Mouse (Mus musculus) ES-Bruce4 (cell line): ENCODE data around the gene Sipa1l1. TPM values are rescaled to one million over a fixed set of nuclear protein-coding genes. Genes with fewer than 3 reads are reported as not detected.

ENCODE experiments used
- H3K27ac ChIP-seq: 2 replicates; pipeline ENCODE4 v1.5.1; 2012; ENCODE audit warnings: low read length, inconsistent platforms; ENCODE audit not compliant: insufficient read depth
- H3K27me3 ChIP-seq: 2 replicates; pipeline ENCODE4 v1.6.1; 2012; ENCODE audit warnings: mild to moderate bottlenecking, low read length, inconsistent platforms; ENCODE audit not compliant: control insufficient read depth, poor library complexity, insufficient read depth, severe bottlenecking
- H3K36me3 ChIP-seq: 2 replicates; pipeline ENCODE4 v1.6.1; 2012; ENCODE audit warnings: inconsistent platforms, mild to moderate bottlenecking, low read length, moderate library complexity; ENCODE audit not compliant: control insufficient read depth, poor library complexity, insufficient read depth, severe bottlenecking
- H3K4me1 ChIP-seq: one replicate; pipeline ENCODE4 v1.8.1; 2011; ENCODE audit warnings: low read length; ENCODE audit not compliant: control insufficient read depth, insufficient read depth
- H3K4me3 ChIP-seq: 2 replicates; pipeline ENCODE4 v1.5.1; 2011; ENCODE audit warnings: low read depth, mild to moderate bottlenecking, low read length
- H3K9ac ChIP-seq: 2 replicates; pipeline ENCODE4 v1.6.1; 2012; ENCODE audit warnings: low read depth, mild to moderate bottlenecking, inconsistent platforms; ENCODE audit not compliant: poor library complexity, severe bottlenecking
- H3K9me3 ChIP-seq: replicated peaks from 2 replicates; pipeline ENCODE4 v1.6.1; 2012; ENCODE audit warnings: mild to moderate bottlenecking, low read length, inconsistent platforms; ENCODE audit not compliant: control insufficient read depth, poor library complexity, insufficient read depth, severe bottlenecking
- CTCF ChIP-seq: IDR thresholded peaks from one replicate; pipeline ENCODE4 v1.8.1; 2011; ENCODE audit warnings: low read depth, low read length
- EP300 ChIP-seq: IDR thresholded peaks from 2 replicates; pipeline ENCODE4 v1.6.1; 2011; ENCODE audit warnings: low read depth, low read length; ENCODE audit not compliant: insufficient read depth
- POLR2A ChIP-seq: IDR thresholded peaks from one replicate; pipeline ENCODE4 v1.8.1; 2011; ENCODE audit warnings: low read length; ENCODE audit not compliant: insufficient read depth
- polyA plus RNA-seq: library from polyadenylated mRNA; stranded (reverse); fragments of >200 nt; gene quantifications from 2 replicates; pipeline ENCODE4 v1.2.4, GENCODE M21; 2011; ENCODE audit warnings: low read depth; ENCODE audit not compliant: missing spikeins, insufficient read depth, insufficient read length

The Sipa1l1 gene
- polyA plus RNA-seq, 1 experiment: 44.9 TPM

DNA sequence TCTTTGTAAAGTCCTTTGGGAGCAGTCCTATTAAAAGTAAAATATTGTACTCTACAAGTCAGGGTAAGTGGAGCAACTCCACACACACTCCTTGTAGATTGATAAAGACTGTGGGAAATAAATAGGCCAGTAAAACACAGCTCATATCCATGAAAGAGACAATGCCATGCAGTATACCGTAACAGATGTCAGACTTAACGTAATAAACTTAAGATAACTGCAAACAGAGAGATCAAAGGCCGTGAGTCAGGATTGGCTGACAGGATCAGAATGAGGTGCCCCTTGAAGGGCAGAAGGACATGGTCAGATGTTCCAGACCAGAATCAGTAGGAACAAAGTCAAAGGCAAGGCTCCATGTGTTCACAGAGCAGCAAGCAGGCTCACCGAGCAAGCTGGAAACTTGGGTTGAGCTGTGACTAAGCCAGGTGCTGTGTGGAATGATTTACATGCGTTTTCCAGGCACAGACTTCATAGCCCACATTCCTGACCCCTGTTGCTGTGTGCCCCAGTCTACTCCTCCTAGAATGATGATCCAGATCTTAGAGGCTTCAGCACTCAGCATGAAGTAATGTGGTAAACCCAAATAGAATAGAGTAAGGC is 196.3 kb downstream of the Sipa1l1 start:
- no peaks in the 10 kb centered on the region for H3K36me3 ChIP-seq
- H3K4me3 ChIP-seq: no peak overlapping the region
- TF ChIP-seq EP300: no peak
- TF ChIP-seq POLR2A: no peak
- no peak for TF ChIP-seq CTCF
- H3K9ac ChIP-seq: no peak overlapping the region
- no peaks in the 10 kb centered on the region for H3K4me1 ChIP-seq
- no peaks in the 10 kb centered on the region for H3K9me3 ChIP-seq
- no peak overlapping the region for H3K27ac ChIP-seq
- H3K27me3 ChIP-seq: no peaks in the 10 kb centered on the region

DNA sequence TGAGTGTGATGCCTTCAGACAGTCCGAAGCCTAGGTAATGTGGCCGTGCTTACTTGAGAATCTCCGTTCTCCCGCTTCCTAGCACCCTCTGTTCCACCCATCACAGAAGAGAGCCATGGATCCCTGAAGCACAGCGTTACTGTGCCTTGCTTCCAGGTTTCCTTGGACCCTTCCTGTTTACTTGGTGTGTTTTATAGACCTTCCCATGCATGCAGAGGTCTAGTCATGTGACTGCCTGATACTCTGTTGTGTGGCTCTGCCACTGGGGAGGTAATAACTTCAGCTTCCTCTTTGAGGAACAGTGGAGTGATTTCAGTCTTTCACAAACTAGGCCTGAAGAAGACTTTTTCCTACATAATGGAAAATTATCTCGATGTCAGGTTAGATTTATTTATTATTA is 197.6 kb downstream of the Sipa1l1 start:
- TF ChIP-seq EP300 (no peak), CTCF (no peak), POLR2A (no peak)
- no peaks in the 10 kb centered on the region for H3K27me3 ChIP-seq
- H3K9me3 ChIP-seq: no peaks in the 10 kb centered on the region
- no peak overlapping the region for H3K4me3 ChIP-seq
- no peak overlapping the region for H3K9ac ChIP-seq
- H3K4me1 ChIP-seq: no peaks in the 10 kb centered on the region
- no peak overlapping the region for H3K27ac ChIP-seq
- no peaks in the 10 kb centered on the region for H3K36me3 ChIP-seq

DNA sequence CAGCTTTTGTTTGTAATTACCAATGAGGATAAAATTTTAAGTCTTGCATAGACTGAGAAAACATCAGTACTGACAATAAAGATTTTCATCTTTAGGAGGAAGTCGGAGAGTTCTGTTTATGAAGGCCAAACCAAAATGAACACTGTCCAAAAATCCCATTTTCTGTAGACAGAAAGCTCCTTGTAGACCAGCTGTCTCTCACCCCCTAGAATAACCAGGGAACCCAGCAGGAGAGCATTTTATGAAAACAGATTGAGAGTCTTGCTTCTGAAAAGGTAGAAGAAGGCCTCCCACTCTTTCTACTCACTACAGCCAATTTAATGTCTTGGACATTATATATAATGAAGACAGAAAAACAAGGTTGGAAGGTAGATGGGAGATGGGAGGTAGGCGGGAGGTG is 198.2 kb downstream of the Sipa1l1 start:
- no peaks in the 10 kb centered on the region for H3K9me3 ChIP-seq
- no peaks in the 10 kb centered on the region for H3K27me3 ChIP-seq
- no peak overlapping the region for H3K4me3 ChIP-seq
- H3K27ac ChIP-seq: no peak overlapping the region
- H3K36me3 ChIP-seq: no peaks in the 10 kb centered on the region
- TF ChIP-seq EP300 (no peak), POLR2A (no peak), CTCF (no peak)
- H3K9ac ChIP-seq: no peak overlapping the region
- no peaks in the 10 kb centered on the region for H3K4me1 ChIP-seq

DNA sequence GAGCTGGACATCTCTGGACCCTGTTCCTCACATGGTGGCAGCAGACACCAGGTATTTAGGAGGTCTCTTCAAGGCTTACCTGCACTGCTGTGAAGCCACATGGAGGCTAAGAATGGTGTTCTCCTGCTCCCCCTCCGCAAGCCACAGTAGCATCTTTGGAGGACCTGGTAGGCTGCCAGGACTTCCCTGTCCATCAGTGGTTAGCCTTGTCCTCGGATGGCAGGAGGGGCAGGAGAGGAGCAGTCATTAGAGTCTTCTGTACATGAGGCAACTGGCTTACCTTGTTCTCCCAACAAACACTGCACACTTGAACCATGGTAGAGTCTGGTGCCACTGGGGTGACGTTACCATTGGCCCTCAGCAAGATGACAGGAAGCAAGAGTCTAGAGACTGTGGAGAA is 198.9 kb downstream of the Sipa1l1 start:
- H3K9ac ChIP-seq: no peak overlapping the region
- H3K27ac ChIP-seq: no peak overlapping the region
- no peaks in the 10 kb centered on the region for H3K4me1 ChIP-seq
- H3K9me3 ChIP-seq: no peaks in the 10 kb centered on the region
- H3K36me3 ChIP-seq: no peaks in the 10 kb centered on the region
- no peak for TF ChIP-seq CTCF
- no peak for TF ChIP-seq EP300
- no peak for TF ChIP-seq POLR2A
- H3K4me3 ChIP-seq: no peak overlapping the region
- H3K27me3 ChIP-seq: no peaks in the 10 kb centered on the region

DNA sequence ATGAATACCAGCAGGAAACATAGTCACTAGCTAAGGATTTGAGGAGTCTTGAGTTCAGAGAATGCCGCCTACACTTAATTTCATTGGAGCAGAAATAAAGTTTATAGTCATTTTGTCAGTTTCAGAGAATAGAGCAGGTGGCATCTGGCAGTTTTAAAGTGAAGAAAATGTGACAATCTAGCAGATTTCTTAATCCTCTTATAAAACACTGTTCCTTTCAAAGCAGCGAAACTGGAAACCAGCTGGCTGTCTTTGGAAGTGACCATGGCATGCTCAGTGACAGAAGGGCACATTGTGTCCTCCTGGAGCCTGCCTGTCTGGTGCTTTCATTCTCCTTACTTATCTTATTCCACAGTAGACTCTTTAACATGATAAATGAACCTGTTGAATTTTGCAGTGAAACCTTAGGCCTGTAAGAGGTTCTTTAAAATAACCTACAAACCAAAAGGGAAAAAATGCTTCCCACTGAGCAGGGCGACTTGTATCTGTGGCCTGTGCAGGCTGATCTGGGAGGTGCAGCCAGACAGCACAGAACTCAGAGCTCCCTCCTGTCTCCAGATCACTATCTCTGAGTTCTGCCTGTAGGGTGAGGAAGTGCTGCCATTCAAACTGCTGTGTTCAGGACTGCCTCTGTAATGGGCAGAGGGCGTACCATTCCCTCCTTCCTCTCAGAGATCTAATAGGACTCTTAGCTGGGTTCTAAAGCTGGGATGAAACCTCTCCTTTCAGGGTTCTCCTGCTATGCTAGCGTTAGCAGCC is 200.5 kb downstream of the Sipa1l1 start:
- Histone ChIP-seq H3K27me3 (no peaks in the 10 kb centered on the region), H3K4me3 (no peak overlapping the region), H3K27ac (no peak overlapping the region), H3K4me1 (no peaks in the 10 kb centered on the region), H3K9ac (no peak overlapping the region), H3K9me3 (no peaks in the 10 kb centered on the region), H3K36me3 (no peaks in the 10 kb centered on the region; the same call in 1 of the 2 replicates)
- TF ChIP-seq POLR2A (no peak), CTCF (no peak), EP300 (no peak)

DNA sequence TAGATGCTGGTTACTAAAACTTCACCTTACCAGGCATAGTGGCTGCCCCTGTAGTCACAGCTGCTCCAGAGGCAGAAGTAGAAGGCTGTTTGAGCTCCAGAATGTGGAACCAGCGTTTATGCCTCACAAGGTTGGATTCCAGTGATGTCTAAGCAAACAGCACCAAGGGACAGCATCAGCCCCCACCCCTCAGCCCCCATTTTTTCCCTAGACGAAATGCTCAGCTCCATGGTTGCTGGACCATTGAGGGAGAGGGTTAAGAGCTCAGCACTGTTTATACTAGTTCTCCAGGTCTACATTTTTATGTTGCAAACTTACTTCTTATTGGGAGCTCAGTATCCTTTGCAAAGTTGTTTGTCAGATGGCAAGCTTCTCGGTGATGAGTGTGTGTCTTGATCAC is 202.1 kb downstream of the Sipa1l1 start:
- Histone ChIP-seq H3K27ac (no peak overlapping the region), H3K4me1 (no peaks in the 10 kb centered on the region), H3K27me3 (no peaks in the 10 kb centered on the region), H3K36me3 (no peaks in the 10 kb centered on the region; the same call in 1 of the 2 replicates), H3K9me3 (no peaks in the 10 kb centered on the region), H3K4me3 (no peak overlapping the region), H3K9ac (no peak overlapping the region)
- TF ChIP-seq POLR2A (no peak), EP300 (no peak), CTCF (no peak)
